Mouse (Mus musculus) spleen, adult 2 months (tissue): ENCODE results near the gene Pgr15l. TPM values are rescaled to one million over a fixed set of nuclear protein-coding genes. Genes with fewer than 3 reads are reported as not detected.

Source experiments
- DNase-seq, 2 experiments: peaks; one replicate each; pipeline versions ENCODE4 v3.0.0 to v3.0.0-alpha.2; 2012 to 2021; ENCODE audit warnings: low spot score in 2 of 2, low read depth in 1 of 2
- H3K27ac ChIP-seq: fragments of 200-500 bp; 2 replicates; pipeline ENCODE4 v1.5.1; 2012; ENCODE audit warnings: low read length, inconsistent platforms; ENCODE audit not compliant: insufficient read depth
- H3K27me3 ChIP-seq: fragments of 200-500 bp; 2 replicates; pipeline ENCODE4 v1.6.1; 2012; ENCODE audit warnings: mild to moderate bottlenecking, moderate library complexity, low read length, inconsistent platforms; ENCODE audit not compliant: control insufficient read depth, insufficient read depth
- H3K36me3 ChIP-seq: fragments of 200-500 bp; 2 replicates; pipeline ENCODE4 v1.6.1; 2012; ENCODE audit warnings: mild to moderate bottlenecking, low read length, inconsistent platforms; ENCODE audit not compliant: control insufficient read depth, insufficient read depth
- H3K4me1 ChIP-seq: fragments of 200-500 bp; 2 replicates; pipeline ENCODE4 v1.6.1; 2011; ENCODE audit warnings: inconsistent platforms; ENCODE audit not compliant: control insufficient read depth, insufficient read depth, insufficient read length
- H3K4me3 ChIP-seq: fragments of 200-500 bp; 2 replicates; pipeline ENCODE4 v1.5.1; 2011; ENCODE audit warnings: mild to moderate bottlenecking, inconsistent platforms; ENCODE audit not compliant: insufficient read depth, insufficient read length; ENCODE audit errors: extremely low read depth
- CTCF ChIP-seq: fragments of 200-500 bp; IDR thresholded peaks from 2 replicates; pipeline ENCODE4 v1.5.1; 2011; ENCODE audit warnings: mild to moderate bottlenecking, inconsistent platforms; ENCODE audit not compliant: insufficient read depth, insufficient read length, insufficient replicate concordance; ENCODE audit errors: extremely low read depth
- POLR2A ChIP-seq: fragments of 200-500 bp; IDR thresholded peaks from 2 replicates; pipeline ENCODE4 v1.6.1; 2011; ENCODE audit warnings: low read depth, low read length, inconsistent platforms
- WGBS: fragments of 180-500 bp; shearing (Covaris S2); methylation state at CpG from one replicate; pipeline ENCODE4 v1.1.7; 2018; 5-methylcytosine and 5-hydroxymethylcytosine counted together
- polyA plus RNA-seq: library from polyadenylated mRNA; depleted of rRNA; stranded (reverse); fragments of >200 nt; gene quantifications from 2 replicates; pipeline ENCODE4 v1.2.3, GENCODE M21; 2012; rRNA removed

Gene Pgr15l
- not detected in 2 replicates for polyA plus RNA-seq

DNA sequence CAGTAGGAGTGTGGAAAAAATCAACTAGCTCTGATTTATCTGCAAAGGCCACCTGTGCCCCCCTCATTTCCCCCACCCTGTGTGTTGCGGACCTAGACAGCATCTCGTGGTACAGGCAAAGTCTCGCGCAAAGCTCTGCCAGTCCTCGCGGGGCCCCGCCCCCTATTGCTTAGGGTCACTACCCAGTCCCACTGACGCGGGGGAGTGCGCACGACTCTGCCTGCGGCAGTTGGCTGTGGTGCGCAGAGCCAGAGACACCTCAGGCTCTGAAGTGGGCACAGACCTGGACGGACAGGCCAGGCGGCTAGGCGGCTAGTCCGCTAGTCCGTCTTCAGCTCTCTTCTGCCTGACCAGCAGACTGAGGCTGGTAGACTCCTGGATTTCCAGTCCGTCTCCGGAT, at the start of gene Pgr15l:
TSS of gene Pgr15l (plus strand) at position 228 of the 400 bp plus-strand sequence.
- no peaks in the 10 kb centered on the region for H3K36me3 ChIP-seq
- no peak for TF ChIP-seq CTCF
- no peak for TF ChIP-seq POLR2A
- no peak within 1 kb of the TSS for H3K4me3 ChIP-seq
- no peaks in the 10 kb centered on the region for H3K27me3 ChIP-seq
- 30% methylated on average over 20 of the region's 20 CpGs for WGBS
- H3K27ac ChIP-seq, result no peak within 1 kb of the TSS
- H3K4me1 ChIP-seq, result no peaks in the 10 kb centered on the region
- no peak for DNase-seq

GRCm38 (mm10) chrX:97027540-97027939, 44.9 kb upstream of the Pgr15l start:
- no peak for DNase-seq
- Histone ChIP-seq H3K27ac (no peak overlapping the region), H3K27me3 (no peaks in the 10 kb centered on the region), H3K36me3 (no peaks in the 10 kb centered on the region), H3K4me3 (no peak overlapping the region), H3K4me1 (no peaks in the 10 kb centered on the region)
- no peak for TF ChIP-seq POLR2A

DNA sequence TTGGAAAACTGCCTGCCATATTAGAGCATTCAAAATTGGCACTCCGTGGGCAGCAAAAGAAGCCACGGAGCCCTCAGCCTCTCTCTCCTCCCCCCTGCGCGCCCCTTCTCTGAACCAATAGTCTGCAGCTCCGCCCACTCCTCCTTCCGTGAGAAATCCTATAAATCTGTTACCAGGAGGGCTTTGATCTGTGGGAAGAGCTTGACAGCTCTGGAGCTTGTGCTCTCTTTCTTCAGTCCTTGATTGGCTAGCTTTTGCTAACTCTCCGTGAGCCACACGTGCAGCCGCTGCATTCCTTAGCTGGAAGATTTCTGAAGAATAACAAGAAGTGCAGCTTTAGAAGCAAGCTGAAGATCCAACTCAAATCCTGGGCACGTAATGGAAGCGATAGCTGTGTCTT, 2.6 kb upstream of the Pgr15l start:
- Histone ChIP-seq H3K4me3 (no peak overlapping the region), H3K27ac (no peak overlapping the region), H3K4me1 (no peaks in the 10 kb centered on the region), H3K27me3 (no peaks in the 10 kb centered on the region), H3K36me3 (no peaks in the 10 kb centered on the region)
- TF ChIP-seq POLR2A (no peak), CTCF (no peak)
- 21% methylated on average over 11 of the region's 11 CpGs for WGBS
- DNase-seq, result no peak
